Mouse (Mus musculus) forebrain, embryonic 11.5 days (tissue): Measurements from ENCODE around the gene Mta3. TPM values are rescaled to one million over a fixed set of nuclear protein-coding genes. Genes with fewer than 3 reads are reported as not detected.

Experiments used
- ATAC-seq: fragments of 200-750 bp; cut with Nextera tagmentation; replicated peaks from 2 replicates; pipeline ENCODE4 v1.8.0; 2017; ENCODE audit warnings: moderate TSS enrichment; ENCODE audit not compliant: low FRiP score
- DNase-seq: peaks from one replicate; pipeline ENCODE4 v3.0.0-alpha.2; 2017; ENCODE audit warnings: low spot score
- H3K27ac ChIP-seq: fragments of 300-500 bp; sonication (generic); 2 replicates; pipeline ENCODE4 v1.5.1; 2014; ENCODE audit warnings: low read depth, low read length
- H3K27me3 ChIP-seq: fragments of 300-500 bp; sonication (generic); 2 replicates; pipeline ENCODE4 v1.6.1; 2014; ENCODE audit warnings: mild to moderate bottlenecking, low read length, mixed read lengths; ENCODE audit not compliant: control insufficient read depth, insufficient read depth
- H3K36me3 ChIP-seq: fragments of 300-500 bp; sonication (generic); 2 replicates; pipeline ENCODE4 v1.6.1; 2014; ENCODE audit warnings: mild to moderate bottlenecking, low read length, moderate library complexity, mixed read lengths; ENCODE audit not compliant: control insufficient read depth, insufficient read depth
- H3K4me1 ChIP-seq: fragments of 300-500 bp; sonication (generic); replicated peaks from 2 replicates; pipeline ENCODE4 v1.6.1; 2014; ENCODE audit warnings: low read length, mixed read lengths; ENCODE audit not compliant: control insufficient read depth, insufficient read depth
- H3K4me2 ChIP-seq: fragments of 300-500 bp; sonication (generic); 2 replicates; pipeline ENCODE4 v1.6.1; 2014; ENCODE audit warnings: low read depth, mild to moderate bottlenecking, low read length, moderate library complexity, mixed read lengths; ENCODE audit not compliant: severe bottlenecking
- H3K4me3 ChIP-seq: fragments of 300-500 bp; sonication (generic); 2 replicates; pipeline ENCODE4 v1.5.1; 2014; ENCODE audit warnings: low read depth, low read length
- H3K9ac ChIP-seq: fragments of 300-500 bp; sonication (generic); 2 replicates; pipeline ENCODE4 v1.6.1; 2014; ENCODE audit warnings: low read length
- H3K9me3 ChIP-seq: fragments of 300-500 bp; sonication (generic); 2 replicates; pipeline ENCODE4 v1.6.1; 2016; ENCODE audit warnings: low read length, mixed read lengths; ENCODE audit not compliant: control insufficient read depth
- WGBS: fragments of 180-500 bp; shearing (Covaris S2); extraction: QIAGEN DNeasy Blood & Tissue Kit; methylation state at CpG from one replicate; pipeline ENCODE4 v1.1.7; 2014; 5-methylcytosine and 5-hydroxymethylcytosine counted together
- polyA plus RNA-seq: library from polyadenylated mRNA; unstranded; fragments of >200 nt; fragmentation: Nextera tagmentation; extraction: Ambion mirVana; gene quantifications from 2 replicates; pipeline ENCODE4 v1.2.1, GENCODE M21; 2014

Gene Mta3
- polyA plus RNA-seq, 1 experiment from 2014 or later: 32.9 TPM

- ATAC-seq: no peak
- no peak within 1 kb of the TSS for H3K4me2 ChIP-seq
- no peaks in the 10 kb centered on the region for H3K36me3 ChIP-seq
- H3K27me3 ChIP-seq: no peaks in the 10 kb centered on the region
- H3K4me1 ChIP-seq: peaks cover 8% of the 10 kb centered on the region; the same call in 1 of the 2 replicates
- H3K9ac ChIP-seq: no peak within 1 kb of the TSS
- H3K4me3 ChIP-seq: no peak within 1 kb of the TSS
- WGBS: 79% methylated on average over 3 of the region's 3 CpGs
- DNase-seq: no peak
- no peak within 1 kb of the TSS for H3K27ac ChIP-seq
- H3K9me3 ChIP-seq: no peaks in the 10 kb centered on the region
Observed at GRCm38 (mm10) chr17:83847815-83848214, 141.9 kb downstream of the Mta3 start, which contains the start of gene Haao. Haao (minus strand) TSS chr17:83847963.

GRCm38 (mm10) chr17:83848482-83848881, 142.5 kb downstream of the Mta3 start:
- Histone ChIP-seq H3K27me3 (no peaks in the 10 kb centered on the region), H3K27ac (no peak overlapping the region), H3K4me1 (peaks cover 8% of the 10 kb centered on the region; the same call in 1 of the 2 replicates), H3K4me2 (no peak overlapping the region), H3K9me3 (no peaks in the 10 kb centered on the region), H3K9ac (no peak overlapping the region), H3K36me3 (no peaks in the 10 kb centered on the region), H3K4me3 (no peak overlapping the region)
- ATAC-seq (no peak), DNase-seq (no peak)
- 75% methylated on average over 4 of the region's 4 CpGs for WGBS

- H3K27ac ChIP-seq: no peak overlapping the region
- no peaks in the 10 kb centered on the region for H3K27me3 ChIP-seq
- no peaks in the 10 kb centered on the region for H3K9me3 ChIP-seq
- WGBS: 38% methylated on average over 12 of the region's 12 CpGs
- H3K4me1 ChIP-seq: peaks cover 8% of the 10 kb centered on the region; the same call in 1 of the 2 replicates
- no peaks in the 10 kb centered on the region for H3K36me3 ChIP-seq
- H3K4me2 ChIP-seq: no peak overlapping the region
- no peak overlapping the region for H3K4me3 ChIP-seq
- no peak overlapping the region for H3K9ac ChIP-seq
- no peak for DNase-seq
- peak; percentile 72; the same call in 1 of the 2 replicates for ATAC-seq
Observed at GRCm38 (mm10) chr17:83849081-83849675, 143.2 kb downstream of the Mta3 start.

GRCm38 (mm10) chr17:83849717-83850116, 143.8 kb downstream of the Mta3 start:
- Histone ChIP-seq H3K9ac (no peak overlapping the region), H3K4me2 (no peak overlapping the region), H3K4me3 (no peak overlapping the region), H3K36me3 (no peaks in the 10 kb centered on the region), H3K27ac (no peak overlapping the region), H3K9me3 (no peaks in the 10 kb centered on the region), H3K4me1 (peaks cover 8% of the 10 kb centered on the region; the same call in 1 of the 2 replicates), H3K27me3 (no peaks in the 10 kb centered on the region)
- 75% methylated on average over 5 of the region's 5 CpGs for WGBS
- peak; percentile 8; the same call in 1 of the 2 replicates for ATAC-seq
- no peak for DNase-seq

- Histone ChIP-seq H3K9me3 (no peaks in the 10 kb centered on the region), H3K27me3 (no peaks in the 10 kb centered on the region), H3K36me3 (no peaks in the 10 kb centered on the region), H3K27ac (no peak overlapping the region), H3K4me3 (no peak overlapping the region), H3K9ac (no peak overlapping the region), H3K4me2 (no peak overlapping the region), H3K4me1 (peaks cover 8% of the 10 kb centered on the region; the same call in 1 of the 2 replicates)
- ATAC-seq: peak; percentile 35; the same call in 1 of the 2 replicates
- peak; percentile 92 for DNase-seq
- 15% methylated on average over 9 of the region's 9 CpGs for WGBS
Observed at GRCm38 (mm10) chr17:83850458-83850857, 144.5 kb downstream of the Mta3 start.

GRCm38 (mm10) chr17:83850864-83851263, 144.9 kb downstream of the Mta3 start:
- no peak overlapping the region for H3K27ac ChIP-seq
- no peak for ATAC-seq
- peaks cover 8% of the 10 kb centered on the region; the same call in 1 of the 2 replicates for H3K4me1 ChIP-seq
- H3K4me2 ChIP-seq: no peak overlapping the region
- H3K4me3 ChIP-seq: no peak overlapping the region
- no peak for DNase-seq
- no peaks in the 10 kb centered on the region for H3K9me3 ChIP-seq
- no peaks in the 10 kb centered on the region for H3K27me3 ChIP-seq
- no peaks in the 10 kb centered on the region for H3K36me3 ChIP-seq
- WGBS: 84% methylated on average over 5 of the region's 5 CpGs
- no peak overlapping the region for H3K9ac ChIP-seq

- Histone ChIP-seq H3K27me3 (no peaks in the 10 kb centered on the region), H3K4me2 (no peak overlapping the region), H3K36me3 (no peaks in the 10 kb centered on the region), H3K9ac (no peak overlapping the region), H3K27ac (no peak overlapping the region), H3K9me3 (no peaks in the 10 kb centered on the region), H3K4me1 (peaks cover 6% of the 10 kb centered on the region; the same call in 1 of the 2 replicates), H3K4me3 (no peak overlapping the region)
- ATAC-seq (no peak), DNase-seq (no peak)
- WGBS: 48% methylated on average over 3 of the region's 3 CpGs
Observed at GRCm38 (mm10) chr17:83853831-83854230, 147.9 kb downstream of the Mta3 start.

- Histone ChIP-seq H3K9ac (no peak overlapping the region), H3K4me2 (no peak overlapping the region), H3K4me3 (no peak overlapping the region), H3K9me3 (no peaks in the 10 kb centered on the region), H3K36me3 (no peaks in the 10 kb centered on the region), H3K27ac (no peak overlapping the region), H3K27me3 (no peaks in the 10 kb centered on the region), H3K4me1 (peaks cover 1% of the 10 kb centered on the region; the same call in 1 of the 2 replicates)
- ATAC-seq (peak; percentile 70), DNase-seq (peak; percentile 63)
- 45% methylated on average over 12 of the region's 12 CpGs for WGBS
Observed at GRCm38 (mm10) chr17:83854284-83854918, 148.4 kb downstream of the Mta3 start.
